Mouse (Mus musculus) brain, embryonic 14.5 days (tissue): Measurements from ENCODE around the gene Fndc3a. TPM values are rescaled to one million over a fixed set of nuclear protein-coding genes. Genes with fewer than 3 reads are reported as not detected.

Experiments used
- DNase-seq: peaks from one replicate; pipeline ENCODE4 v3.0.0-alpha.2; 2011; ENCODE audit warnings: low read depth
- CTCF ChIP-seq: fragments of 200-500 bp; IDR thresholded peaks from 2 replicates; pipeline ENCODE4 v1.5.1; 2012; ENCODE audit warnings: inconsistent platforms, mild to moderate bottlenecking, moderate library complexity, borderline replicate concordance; ENCODE audit not compliant: insufficient read depth, insufficient read length; ENCODE audit errors: extremely low read depth
- POLR2A ChIP-seq: fragments of 200-500 bp; IDR thresholded peaks from 2 replicates; pipeline ENCODE4 v1.6.1; 2012; ENCODE audit warnings: mild to moderate bottlenecking, inconsistent platforms, borderline replicate concordance; ENCODE audit not compliant: poor library complexity, insufficient read depth, insufficient read length, severe bottlenecking; ENCODE audit errors: extremely low read depth
- polyA plus RNA-seq: library from polyadenylated mRNA; depleted of rRNA; stranded (reverse); fragments of >200 nt; gene quantifications from 2 replicates; pipeline ENCODE4 v1.2.3, GENCODE M21; 2012; rRNA removed

Gene Fndc3a
- polyA plus RNA-seq, 1 experiment: 40.7 TPM

DNA sequence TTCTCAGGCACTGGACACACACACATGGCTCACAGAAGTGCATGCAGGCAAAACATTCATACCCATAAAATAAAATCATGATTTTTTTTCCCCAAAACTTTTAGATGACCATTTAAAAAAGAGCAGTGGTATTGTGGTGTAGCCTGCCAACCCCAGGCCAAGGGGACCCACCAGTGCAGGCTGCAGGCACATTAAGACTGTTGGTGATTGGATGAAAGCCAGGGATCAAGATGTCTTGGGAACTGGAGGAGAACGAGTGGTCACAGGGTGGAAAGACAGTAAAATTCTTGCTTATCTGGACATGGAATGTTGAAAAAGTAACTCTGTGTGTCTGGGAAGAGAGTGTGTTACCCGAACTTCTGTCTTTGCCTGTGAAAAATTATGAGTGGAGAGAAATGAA is 190.2 kb downstream of the Fndc3a start:
- no peak for TF ChIP-seq CTCF
- TF ChIP-seq POLR2A: no peak
- no peak for DNase-seq

- no peak for TF ChIP-seq POLR2A
- no peak for TF ChIP-seq CTCF
- DNase-seq: no peak
Measured at GRCm38 (mm10) chr14:72518786-72519185, 191.0 kb downstream of the Fndc3a start.

- TF ChIP-seq POLR2A: no peak
- peak; percentile 86 for TF ChIP-seq CTCF
- DNase-seq: peak; percentile 73
Measured at GRCm38 (mm10) chr14:72516376-72516775, 193.4 kb downstream of the Fndc3a start.

- peak; percentile 39 for DNase-seq
- TF ChIP-seq CTCF (no peak), POLR2A (no peak)
Measured at GRCm38 (mm10) chr14:72506723-72507420, 202.9 kb downstream of the Fndc3a start.

GRCm38 (mm10) chr14:72506018-72506722 is 203.6 kb downstream of the Fndc3a start:
- peak; percentile 35 for DNase-seq
- no peak for TF ChIP-seq CTCF
- no peak for TF ChIP-seq POLR2A

DNA sequence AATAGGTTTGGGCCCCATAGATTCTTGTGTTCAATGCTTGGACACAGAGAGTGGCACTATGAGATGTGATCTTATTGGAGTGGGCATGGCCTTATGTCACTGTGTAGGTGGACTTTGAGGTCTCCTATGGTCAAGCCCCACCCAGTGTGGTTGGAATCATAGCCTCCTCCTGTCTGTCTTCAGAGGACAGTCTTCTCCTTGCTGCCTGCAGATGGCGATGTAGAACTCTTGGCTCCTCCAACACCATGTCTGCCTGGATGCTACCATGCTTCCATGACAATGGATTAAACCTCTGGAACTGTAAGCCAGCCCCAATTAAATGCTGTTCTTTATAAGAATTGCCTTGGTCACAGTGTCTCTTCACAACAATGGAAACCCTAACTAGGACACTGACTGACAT is 204.8 kb downstream of the Fndc3a start:
- peak; percentile 10 for DNase-seq
- TF ChIP-seq CTCF: no peak
- no peak for TF ChIP-seq POLR2A

- no peak for DNase-seq
- TF ChIP-seq POLR2A (no peak), CTCF (no peak)
Measured at GRCm38 (mm10) chr14:72503241-72503640, 206.6 kb downstream of the Fndc3a start.

DNA sequence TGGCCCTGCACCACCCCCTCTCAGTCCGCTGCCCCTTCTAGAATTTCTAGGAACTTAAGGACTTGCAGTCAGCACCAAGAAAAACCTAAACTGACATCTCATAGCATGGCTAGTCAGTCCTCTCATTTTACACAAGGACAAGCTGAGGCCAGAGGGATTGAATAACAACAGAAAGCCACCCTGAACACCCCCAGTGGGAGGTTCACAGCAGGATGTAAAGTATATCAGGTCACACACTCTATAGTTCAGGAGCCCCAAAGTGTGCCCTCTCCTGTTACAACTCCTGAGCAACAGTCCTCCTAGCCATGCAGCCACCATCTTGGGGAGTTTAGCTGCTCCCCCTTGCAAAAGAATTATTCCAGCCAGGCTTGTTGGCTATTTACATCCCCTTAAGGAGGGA is 216.0 kb downstream of the Fndc3a start:
- DNase-seq: no peak
- TF ChIP-seq POLR2A (no peak), CTCF (no peak)

DNA sequence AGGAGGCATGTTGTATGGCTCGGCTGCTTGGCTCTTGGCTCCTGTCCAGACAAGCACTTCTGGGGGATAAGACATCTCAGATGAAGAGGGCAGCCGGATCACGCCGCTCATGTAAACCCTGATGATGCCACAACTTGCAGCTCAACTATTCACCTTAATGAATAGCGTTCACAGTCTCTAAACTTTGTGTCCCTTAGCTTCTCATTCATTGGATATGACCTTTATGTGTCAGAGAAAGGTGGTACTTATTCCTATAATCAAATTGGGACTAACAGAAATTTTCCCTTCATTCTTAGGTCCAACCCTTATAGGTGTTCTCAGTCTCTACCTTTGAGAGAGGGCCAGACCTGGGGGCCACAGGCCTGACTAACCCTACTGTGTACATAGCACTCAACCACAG is 218.1 kb downstream of the Fndc3a start, which contains the start of gene Gm9195:
Gm9195 (minus strand) TSS at position 101 of the 400 bp plus-strand sequence.
- peak; percentile 11 for DNase-seq
- TF ChIP-seq CTCF: no peak
- no peak for TF ChIP-seq POLR2A

- DNase-seq: peak; percentile 20
- TF ChIP-seq POLR2A: no peak
- no peak for TF ChIP-seq CTCF
Measured at GRCm38 (mm10) chr14:72490367-72490766, 219.4 kb downstream of the Fndc3a start.

Other genes starting within 250 kb of the Fndc3a start
- not detected in 2 replicates for gene Gm9195, start 218.2 kb downstream of the Fndc3a start, polyA plus RNA-seq